Mouse (Mus musculus): ENCODE results near the gene Tmem229a. TPM values are rescaled to one million over a fixed set of nuclear protein-coding genes. Genes with fewer than 3 reads are reported as not detected.

The Tmem229a gene
- polyA plus RNA-seq, 1 experiment from 2014 or later = 0.21 TPM

GRCm38 (mm10) chr6:24925076-24925785 lies 30.9 kb downstream of the Tmem229a start:
- 86% methylated on average over 11 of the region's 11 CpGs for WGBS
- DNase-seq (ENCODE audit: low spot score) = no peak

GRCm38 (mm10) chr6:24913591-24913990 lies 42.5 kb downstream of the Tmem229a start:
- Histone ChIP-seq H3K27me3 (ENCODE audit: insufficient read depth, poor library complexity, severe bottlenecking) (no peaks in the 10 kb centered on the region), H3K36me3 (no peaks in the 10 kb centered on the region), H3K4me3 (no peak overlapping the region), H3K9me3 (no peaks in the 10 kb centered on the region), H3K4me1 (no peaks in the 10 kb centered on the region), H3K27ac (no peak overlapping the region)
- WGBS = 93% methylated on average over 2 of the region's 2 CpGs
- no peak for DNase-seq (ENCODE audit: low spot score)

More at GRCm38 (mm10) chr6:24925076-24925785, 30.9 kb downstream of the Tmem229a start:
- H3K27ac ChIP-seq = no peak overlapping the region
- H3K4me3 ChIP-seq = no peak overlapping the region
- no peaks in the 10 kb centered on the region for H3K36me3 ChIP-seq
- peaks cover 5% of the 10 kb centered on the region for H3K9me3 ChIP-seq
- no peaks in the 10 kb centered on the region for H3K4me1 ChIP-seq
- no peaks in the 10 kb centered on the region for H3K27me3 ChIP-seq (ENCODE audit: insufficient read depth, poor library complexity, severe bottlenecking)

DNA sequence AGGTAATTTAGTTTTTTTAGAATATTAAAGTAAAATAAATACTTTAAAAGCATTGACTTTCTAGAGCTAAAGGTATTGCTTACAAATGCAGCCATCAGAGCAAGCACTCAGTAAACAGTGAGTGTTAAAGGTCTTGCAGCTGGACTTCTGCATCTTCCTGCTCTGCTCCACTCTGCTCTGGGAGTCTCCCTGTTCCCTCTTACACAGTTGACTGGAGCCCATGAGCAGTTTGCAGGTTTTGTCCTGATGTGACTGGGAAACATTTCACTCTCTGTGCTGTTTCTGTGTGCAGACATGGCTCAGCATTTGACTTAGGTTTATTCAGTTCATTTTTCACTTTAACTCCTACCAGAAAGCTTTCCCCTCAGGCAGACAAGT lies 45.4 kb downstream of the Tmem229a start:
- Histone ChIP-seq H3K36me3 (no peaks in the 10 kb centered on the region), H3K9me3 (no peaks in the 10 kb centered on the region), H3K27me3 (ENCODE audit: insufficient read depth, poor library complexity, severe bottlenecking) (no peaks in the 10 kb centered on the region), H3K27ac (no peak overlapping the region), H3K4me1 (no peaks in the 10 kb centered on the region), H3K4me3 (no peak overlapping the region)
- no peak for DNase-seq (ENCODE audit: low spot score)

DNA sequence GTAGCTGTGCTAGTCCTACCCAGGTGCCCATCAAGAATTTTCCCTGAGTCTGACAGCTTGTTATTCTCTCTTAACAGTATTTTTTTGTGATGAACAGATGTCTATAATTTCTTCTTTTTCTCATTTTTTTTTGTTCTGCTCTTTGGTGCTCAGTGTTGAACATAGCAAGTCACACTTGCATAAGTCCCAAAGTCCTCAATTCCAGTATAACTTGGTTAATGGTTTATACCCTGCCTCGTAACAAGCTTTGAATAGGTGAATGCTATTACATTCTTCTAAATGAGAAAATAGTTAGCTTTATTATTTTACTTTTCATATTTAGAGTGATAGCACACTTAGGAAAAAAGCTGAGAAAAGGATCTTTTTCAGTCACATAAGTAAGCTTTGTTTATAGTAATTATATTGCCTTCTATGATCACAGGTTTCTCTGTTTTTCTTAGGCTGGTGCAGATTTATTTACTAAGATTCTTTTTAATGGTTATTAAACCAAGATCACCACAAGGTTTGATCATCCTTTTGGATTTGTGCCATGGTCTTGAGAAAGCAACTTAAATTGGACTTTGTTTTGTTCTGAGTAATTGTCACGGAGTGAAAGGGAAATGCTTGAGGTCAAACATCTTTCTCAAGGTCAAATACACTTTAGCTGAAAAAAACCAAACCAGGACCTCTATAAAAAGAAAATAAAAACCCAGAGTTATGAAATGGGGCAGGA lies 45.9 kb downstream of the Tmem229a start:
- Histone ChIP-seq H3K4me1 (no peaks in the 10 kb centered on the region), H3K27ac (no peak overlapping the region), H3K9me3 (no peaks in the 10 kb centered on the region), H3K27me3 (ENCODE audit: insufficient read depth, poor library complexity, severe bottlenecking) (no peaks in the 10 kb centered on the region), H3K4me3 (no peak overlapping the region), H3K36me3 (no peaks in the 10 kb centered on the region)
- WGBS = 72% methylated on average over 2 of the region's 2 CpGs
- no peak for DNase-seq (ENCODE audit: low spot score)

DNA sequence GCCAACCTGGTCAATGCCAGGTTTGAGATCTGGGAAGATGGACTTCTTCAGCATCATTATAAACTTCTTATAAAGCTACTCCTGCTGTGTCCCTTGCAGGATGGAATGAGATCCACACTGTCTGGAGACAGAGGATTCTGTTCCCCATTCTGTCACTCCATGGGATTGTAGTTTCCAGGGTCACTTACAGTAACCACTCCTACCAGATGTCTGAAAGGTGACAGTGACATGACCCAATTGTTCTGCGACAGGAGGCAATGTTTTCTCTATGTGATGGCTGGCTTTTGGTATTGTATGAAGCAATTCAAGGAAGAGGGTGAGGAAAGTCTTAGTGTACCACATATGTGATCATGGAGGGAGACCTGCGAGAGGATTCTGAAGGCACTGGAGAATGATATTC lies 48.3 kb downstream of the Tmem229a start:
- no peaks in the 10 kb centered on the region for H3K4me1 ChIP-seq
- no peak overlapping the region for H3K4me3 ChIP-seq
- no peaks in the 10 kb centered on the region for H3K9me3 ChIP-seq
- no peak for DNase-seq (ENCODE audit: low spot score)
- WGBS = 61% methylated on average over 2 of the region's 2 CpGs
- no peaks in the 10 kb centered on the region for H3K27me3 ChIP-seq (ENCODE audit: insufficient read depth, poor library complexity, severe bottlenecking)
- no peak overlapping the region for H3K27ac ChIP-seq
- H3K36me3 ChIP-seq = no peaks in the 10 kb centered on the region

DNA sequence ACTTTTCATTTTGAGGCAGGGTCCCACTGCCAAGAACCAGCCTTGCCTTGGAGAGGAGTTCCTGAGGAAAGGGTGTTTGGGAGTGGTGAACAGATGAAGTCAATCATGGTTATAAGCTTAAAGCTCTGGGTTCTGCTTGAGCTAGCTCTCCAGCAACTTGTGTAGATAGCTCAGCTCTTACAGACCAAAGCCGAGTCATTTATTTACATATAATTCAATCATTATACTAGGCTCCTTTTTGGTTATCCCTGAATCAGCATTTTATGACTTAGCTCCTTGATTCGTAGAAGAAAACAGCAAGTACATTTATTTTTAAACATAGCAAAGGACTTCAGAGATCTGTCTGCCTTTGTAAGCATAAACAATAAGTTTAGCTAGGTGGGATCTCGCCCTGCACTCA lies 51.0 kb downstream of the Tmem229a start:
- no peaks in the 10 kb centered on the region for H3K9me3 ChIP-seq
- no peak overlapping the region for H3K27ac ChIP-seq
- H3K36me3 ChIP-seq = no peaks in the 10 kb centered on the region
- no peak overlapping the region for H3K4me3 ChIP-seq
- H3K27me3 ChIP-seq (ENCODE audit: insufficient read depth, poor library complexity, severe bottlenecking) = no peaks in the 10 kb centered on the region
- WGBS = 80% methylated on average over 3 of the region's 3 CpGs
- no peaks in the 10 kb centered on the region for H3K4me1 ChIP-seq
- no peak for DNase-seq (ENCODE audit: low spot score)

Other genes with a start within 250 kb of the Tmem229a start
- not detected in 2 replicates for gene Hyal6, start 223.1 kb downstream of the Tmem229a start, polyA plus RNA-seq (2016; fragmentation: Nextera tagmentation; extraction: Ambion mirVana)
- not detected in 2 replicates for gene Hyal4, start 208.0 kb downstream of the Tmem229a start, polyA plus RNA-seq (2016; fragmentation: Nextera tagmentation; extraction: Ambion mirVana)
- gene Spam1, start 165.1 kb downstream of the Tmem229a start, polyA plus RNA-seq (2016; fragmentation: Nextera tagmentation; extraction: Ambion mirVana) = not detected in 2 replicates
- not detected in 2 replicates for gene Hyal5, start 98.3 kb downstream of the Tmem229a start, polyA plus RNA-seq (2016; fragmentation: Nextera tagmentation; extraction: Ambion mirVana)

Measured in heart, embryonic 10.5 days (tissue).